Mouse (Mus musculus): ENCODE data around the gene Aen. TPM values are rescaled to one million over a fixed set of nuclear protein-coding genes. Genes with fewer than 3 reads are reported as not detected.
A peak's percentile ranks its signal among the peaks of the same experiment; 100 is the strongest.

Gene Aen
- polyA plus RNA-seq, 1 experiment from 2014 or later = 57.4 TPM

Small RNAs within 50 kb of the gene (microRNA-seq; reads per million reads assigned to microRNA genes)
- 4.0 reads per million, percentile 11 among the genes with 10 or more reads in this experiment for gene Mir7-2

Other genes with a start within 250 kb of the Aen start
- 0.11 and 1.4 TPM in 2 replicates for gene Ntrk3, start 157.8 kb upstream of the Aen start, polyA plus RNA-seq (2016; fragmentation: Nextera tagmentation; extraction: Ambion mirVana)
- 67.2 and 78.9 TPM in 2 replicates for gene Mrps11, start 112.7 kb upstream of the Aen start, polyA plus RNA-seq (2016; fragmentation: Nextera tagmentation; extraction: Ambion mirVana)
- gene Mrpl46, start 112.3 kb upstream of the Aen start, polyA plus RNA-seq (2016; fragmentation: Nextera tagmentation; extraction: Ambion mirVana) = 80.4 and 82.8 TPM in 2 replicates
- gene Det1, start 48.6 kb upstream of the Aen start, polyA plus RNA-seq (2016; fragmentation: Nextera tagmentation; extraction: Ambion mirVana) = 13.3 and 16.7 TPM in 2 replicates
- 0.67 and 0.68 TPM in 2 replicates for gene Isg20, start 17.6 kb downstream of the Aen start, polyA plus RNA-seq (2016; fragmentation: Nextera tagmentation; extraction: Ambion mirVana)
- gene Acan, start 157.6 kb downstream of the Aen start, polyA plus RNA-seq (2016; fragmentation: Nextera tagmentation; extraction: Ambion mirVana) = 0.34 and 0.43 TPM in 2 replicates
- 3.5 and 3.7 TPM in 2 replicates for gene Hapln3, start 235.2 kb downstream of the Aen start, polyA plus RNA-seq (2016; fragmentation: Nextera tagmentation; extraction: Ambion mirVana)